Comparison of ENCODE assay signal across 20 mouse cellular contexts in genomic region chr2:4097601-4098000, GRCm38 (mm10).
DNase-seq lines count a peak whose midpoint lies in the region; ATAC-seq and TF ChIP-seq lines count a peak whose summit lies in the region.
"Had no signal": no experiment of that assay in that cellular context is flagged by ENCODE, and none has a peak within 500 bp of the region (broad histone marks: within the 10 kb centered on the region; RNA-seq: fewer than 3 reads in every experiment).

No protein-coding gene starts in this region.

- H3K36me3 ChIP-seq in embryonic facial prominence, embryonic 14.5 days (ENCODE audit: control insufficient read depth, insufficient read depth, low read length): no peaks in the 10 kb centered on the region
- H3K36me3 ChIP-seq in embryonic facial prominence, embryonic 10.5 days (replicated peaks): no peaks in the 10 kb centered on the region
- H3K36me3 ChIP-seq: embryonic facial prominence, embryonic 15.5 days; forebrain, embryonic 12.5 days; forebrain, embryonic 15.5 days; hindbrain, embryonic 12.5 days; hindbrain, embryonic 15.5 days had no signal

- no peaks in the 10 kb centered on the region for H3K9me3 ChIP-seq in embryonic facial prominence, embryonic 14.5 days (ENCODE audit: control insufficient read depth, low read length)
- H3K9me3 ChIP-seq in embryonic facial prominence, embryonic 10.5 days: no peaks in the 10 kb centered on the region
- H3K9me3 ChIP-seq: embryonic facial prominence, embryonic 15.5 days; forebrain, embryonic 12.5 days; forebrain, embryonic 15.5 days; hindbrain, embryonic 12.5 days; hindbrain, embryonic 15.5 days had no signal

- ATAC-seq in embryonic facial prominence, embryonic 14.5 days (ENCODE audit: low read depth): no peak
- ATAC-seq: activated CD4-positive, CD25-positive, alpha-beta regulatory T cell, adult 4 months; forebrain, embryonic 15.5 days had no signal

- no peak overlapping the region for H3K4me2 ChIP-seq in embryonic facial prominence, embryonic 14.5 days (ENCODE audit: low read depth, low read length)
- H3K4me2 ChIP-seq: embryonic facial prominence, embryonic 15.5 days; forebrain, embryonic 12.5 days; forebrain, embryonic 15.5 days; hindbrain, embryonic 12.5 days; hindbrain, embryonic 15.5 days had no signal

- 81% methylated on average over 1 of the region's 1 CpGs for WGBS in embryonic facial prominence, embryonic 14.5 days
- WGBS in embryonic facial prominence, embryonic 10.5 days: 77% methylated on average over 1 of the region's 1 CpGs

- no peak overlapping the region for H3K9ac ChIP-seq in embryonic facial prominence, embryonic 14.5 days (ENCODE audit: low read depth, low read length)
- H3K9ac ChIP-seq: embryonic facial prominence, embryonic 15.5 days; forebrain, embryonic 12.5 days; forebrain, embryonic 15.5 days; hindbrain, embryonic 12.5 days; hindbrain, embryonic 15.5 days had no signal

- TF ChIP-seq CTCF in layer of hippocampus, adult 2 months (conservative IDR thresholded peaks at IDR 0.05): no peak

- no peak overlapping the region for H3K27ac ChIP-seq in embryonic facial prominence, embryonic 14.5 days (replicated peaks; ENCODE audit: low read depth, low read length)
- no peak overlapping the region for H3K27ac ChIP-seq in embryonic facial prominence, embryonic 10.5 days (replicated peaks)
- H3K27ac ChIP-seq in layer of hippocampus, adult 2 months: peak overlapping the region; percentile 83; the same call in 1 of the 2 replicates
- H3K27ac ChIP-seq: embryonic facial prominence, embryonic 15.5 days; forebrain, embryonic 12.5 days; forebrain, embryonic 15.5 days; hindbrain, embryonic 12.5 days; hindbrain, embryonic 15.5 days had no signal

- no peaks in the 10 kb centered on the region for H3K4me1 ChIP-seq in embryonic facial prominence, embryonic 14.5 days (ENCODE audit: control insufficient read depth, insufficient read depth, low read length)
- H3K4me1 ChIP-seq in embryonic facial prominence, embryonic 10.5 days: peaks cover 10% of the 10 kb centered on the region

- H3K4me3 ChIP-seq in embryonic facial prominence, embryonic 14.5 days (ENCODE audit: low read depth, low read length): no peak overlapping the region
- H3K4me3 ChIP-seq in embryonic facial prominence, embryonic 10.5 days: no peak overlapping the region
- no peak overlapping the region for H3K4me3 ChIP-seq in layer of hippocampus, adult 2 months
- H3K4me3 ChIP-seq: embryonic facial prominence, embryonic 15.5 days; forebrain, embryonic 12.5 days; forebrain, embryonic 15.5 days; hindbrain, embryonic 12.5 days; hindbrain, embryonic 15.5 days had no signal

- peak; percentile 31 for DNase-seq in embryonic facial prominence, embryonic 14.5 days (ENCODE audit: low spot score)
- DNase-seq in embryonic facial prominence, embryonic 10.5 days (ENCODE audit: low spot score): no peak
- DNase-seq in layer of hippocampus, adult 2 months (ENCODE audit: low spot score in 2 of 2): no peak
- no peak for DNase-seq in layer of hippocampus, postnatal 14 days (ENCODE audit: low spot score in 2 of 2)
- DNase-seq in urinary bladder, postnatal 36 days (ENCODE audit: low spot score in 2 of 2): peak; percentile 23 to 36
- no peak for DNase-seq in urinary bladder, adult 2 months (ENCODE audit: low spot score)
- DNase-seq: adrenal gland, adult 8-10 months; adrenal gland, postnatal 25 days; cerebellum, adult 11-12 months; cerebellum, adult 8-10 months; cerebellum, postnatal 10 days; cerebellum, postnatal 36 days; embryo, embryonic 11 days; gastrocnemius, postnatal 25 days had no signal

- no peaks in the 10 kb centered on the region for H3K27me3 ChIP-seq in embryonic facial prominence, embryonic 14.5 days (replicated peaks; ENCODE audit: control insufficient read depth, insufficient read depth, low read length)
- H3K27me3 ChIP-seq in embryonic facial prominence, embryonic 10.5 days (replicated peaks; ENCODE audit: low read depth, poor library complexity, severe bottlenecking): no peaks in the 10 kb centered on the region; the same call in 1 of the 2 replicates
- H3K27me3 ChIP-seq: embryonic facial prominence, embryonic 15.5 days; forebrain, embryonic 15.5 days; hindbrain, embryonic 12.5 days; hindbrain, embryonic 15.5 days had no signal

Comparison
In these comparisons a context has a peak if more than half of its experiments do, and no peak if none do; other contexts are left out.
1. DNase-seq: peak in embryonic facial prominence, embryonic 14.5 days (single experiment) and urinary bladder, postnatal 36 days (2 of 2); none in embryonic facial prominence, embryonic 10.5 days (single experiment), layer of hippocampus, adult 2 months (0 of 2), layer of hippocampus, postnatal 14 days (0 of 2) and urinary bladder, adult 2 months (single experiment).